Mouse (Mus musculus) bone marrow, adult 2 months (tissue): ENCODE results near the gene Pdlim5. TPM values are rescaled to one million over a fixed set of nuclear protein-coding genes. Genes with fewer than 3 reads are reported as not detected.

Experiments
- H3K27ac ChIP-seq: fragments of 200-500 bp; 2 replicates; pipeline ENCODE4 v1.5.1; 2012; ENCODE audit warnings: low read depth, mild to moderate bottlenecking, control low read depth, inconsistent platforms, low read length; ENCODE audit not compliant: control insufficient read depth, poor library complexity, insufficient read depth
- H3K4me1 ChIP-seq: fragments of 200-500 bp; 2 replicates; pipeline ENCODE4 v1.6.1; 2011; ENCODE audit warnings: low read length; ENCODE audit not compliant: control insufficient read depth, insufficient read depth
- H3K4me3 ChIP-seq: fragments of 200-500 bp; replicated peaks from 2 replicates; pipeline ENCODE3; 2011; ENCODE audit warnings: mild to moderate bottlenecking, low read depth, low read length, control low read depth; ENCODE audit not compliant: control insufficient read depth
- CTCF ChIP-seq: fragments of 200-500 bp; IDR thresholded peaks from 2 replicates; pipeline ENCODE4 v1.5.1; 2011; ENCODE audit warnings: low read length, control low read depth; ENCODE audit not compliant: control insufficient read depth, insufficient read depth
- POLR2A ChIP-seq: fragments of 200-500 bp; IDR thresholded peaks from 2 replicates; pipeline ENCODE4 v1.6.1; 2011; ENCODE audit warnings: low read depth, mild to moderate bottlenecking, control low read depth, low read length, borderline replicate concordance; ENCODE audit not compliant: control insufficient read depth
- WGBS: fragments of 180-500 bp; shearing (Covaris S2); methylation state at CpG from one replicate; pipeline ENCODE4 v1.1.7; 2018; 5-methylcytosine and 5-hydroxymethylcytosine counted together
- polyA plus RNA-seq: library from polyadenylated mRNA; stranded (reverse); fragments of >200 nt; gene quantifications from 2 replicates; pipeline ENCODE4 v1.2.4, GENCODE M21; 2011; ENCODE audit warnings: low replicate concordance; ENCODE audit not compliant: missing spikeins, insufficient read depth, insufficient read length

Gene Pdlim5
- polyA plus RNA-seq, 1 experiment, result 11.7 TPM

DNA sequence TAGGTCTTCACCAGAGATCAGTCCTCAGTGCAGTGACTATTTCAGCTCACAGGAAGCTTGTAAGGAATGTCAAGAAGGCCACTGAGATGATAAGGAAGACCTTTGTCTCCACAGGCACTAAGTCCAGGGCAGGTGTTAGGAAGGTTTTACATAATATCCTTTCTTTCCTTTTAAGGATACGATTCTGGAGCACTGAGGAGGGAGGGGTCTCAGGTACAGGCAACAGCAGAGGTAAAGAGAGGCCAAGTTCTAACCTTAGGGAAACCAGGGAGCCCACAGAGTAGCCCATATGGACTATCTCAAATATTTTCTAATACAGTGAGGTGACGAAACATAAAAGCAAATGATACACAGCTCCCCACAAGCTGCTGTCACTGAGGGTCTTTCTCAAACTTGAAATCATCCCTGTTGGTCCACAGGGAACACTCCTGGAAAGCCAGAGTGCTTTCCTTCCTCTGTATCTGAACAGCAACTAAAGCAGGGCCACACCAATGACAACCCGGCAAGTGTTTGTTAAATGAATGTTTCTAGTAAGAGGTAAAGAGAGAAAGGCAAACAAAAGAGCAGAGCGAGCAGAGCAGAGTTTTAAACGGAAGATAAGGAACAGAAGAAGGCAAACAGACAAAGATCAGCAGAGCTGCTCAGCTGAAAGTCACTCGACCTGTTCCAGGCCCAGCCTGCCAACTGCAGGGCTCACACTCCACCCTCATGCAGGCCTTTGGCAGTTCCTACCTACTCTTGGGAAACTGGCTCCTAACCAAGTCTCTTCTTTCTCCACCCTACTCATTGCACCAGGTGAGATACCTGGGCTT lies 55.9 kb downstream of the Pdlim5 start:
- Histone ChIP-seq H3K27ac (no peak overlapping the region), H3K4me1 (no peaks in the 10 kb centered on the region)
- 73% methylated on average over 6 of the region's 6 CpGs for WGBS

DNA sequence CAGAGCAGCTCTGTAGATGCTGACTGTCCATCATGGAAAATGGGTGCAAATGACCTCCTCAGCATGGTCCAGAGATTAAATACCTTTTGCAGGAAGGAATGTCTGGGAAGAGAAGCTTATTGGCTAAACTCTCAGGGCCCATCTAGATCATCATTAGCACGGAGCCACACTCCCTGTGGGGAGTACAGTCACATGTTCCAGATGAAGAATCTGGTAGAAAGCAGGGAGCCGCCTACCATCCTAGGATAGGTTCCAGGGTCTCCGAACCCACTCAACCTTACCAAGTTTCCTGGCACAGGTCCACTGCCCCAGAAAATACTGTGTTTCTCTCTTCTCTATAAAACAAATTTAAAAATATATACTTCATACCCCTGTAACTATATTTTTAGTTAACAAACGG lies 57.4 kb downstream of the Pdlim5 start:
- Histone ChIP-seq H3K4me3 (no peak overlapping the region), H3K4me1 (no peaks in the 10 kb centered on the region), H3K27ac (no peak overlapping the region)
- TF ChIP-seq POLR2A (no peak), CTCF (no peak)
- WGBS, result 82% methylated on average over 4 of the region's 4 CpGs

More for the DNA sequence above, 55.9 kb downstream of the Pdlim5 start:
- no peak overlapping the region for H3K4me3 ChIP-seq
- no peak for TF ChIP-seq CTCF
- TF ChIP-seq POLR2A, result no peak

DNA sequence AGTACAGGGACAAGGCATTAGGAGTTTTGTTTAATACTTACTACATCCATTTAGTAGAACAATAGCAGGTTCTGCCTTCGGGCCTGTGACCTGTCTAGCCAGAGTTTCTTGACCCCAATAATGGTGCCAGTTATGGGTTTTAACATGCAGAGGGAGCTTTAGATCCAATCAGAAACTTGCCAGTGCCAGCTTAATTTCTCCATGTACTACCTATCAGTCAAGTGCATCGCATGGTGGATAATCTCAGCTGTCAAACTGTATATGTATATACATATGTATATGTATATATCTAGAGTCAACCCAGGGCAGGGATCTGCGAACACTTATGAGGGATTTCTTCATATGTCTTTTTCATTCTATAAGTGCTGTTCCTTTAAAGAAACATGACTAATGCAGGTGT lies 61.0 kb downstream of the Pdlim5 start:
- TF ChIP-seq POLR2A (no peak), CTCF (no peak)
- no peaks in the 10 kb centered on the region for H3K4me1 ChIP-seq
- no peak overlapping the region for H3K4me3 ChIP-seq
- no peak overlapping the region for H3K27ac ChIP-seq
- WGBS, result 90% methylated on average over 3 of the region's 3 CpGs

DNA sequence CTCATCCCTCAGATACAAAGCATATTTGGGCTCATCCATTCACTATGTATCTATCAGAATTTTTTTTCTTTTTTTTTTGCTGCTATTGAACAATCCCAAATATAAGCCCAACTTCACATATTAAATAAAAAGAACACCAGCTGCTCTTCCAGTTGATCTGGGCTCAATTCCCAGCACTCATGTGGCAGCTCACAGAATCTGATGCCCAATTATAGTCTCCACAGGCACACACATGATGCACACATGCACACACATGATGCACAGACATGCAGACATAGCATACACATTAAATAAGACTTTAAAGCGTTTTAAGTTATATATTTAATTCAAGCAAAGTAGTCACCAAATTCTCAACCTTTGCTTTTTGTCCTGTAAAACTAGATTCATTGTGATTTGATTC lies 62.0 kb downstream of the Pdlim5 start:
- Histone ChIP-seq H3K27ac (no peak overlapping the region), H3K4me3 (no peak overlapping the region), H3K4me1 (no peaks in the 10 kb centered on the region)
- TF ChIP-seq CTCF (no peak), POLR2A (no peak)
- WGBS, result 84% methylated on average over 1 of the region's 1 CpGs

DNA sequence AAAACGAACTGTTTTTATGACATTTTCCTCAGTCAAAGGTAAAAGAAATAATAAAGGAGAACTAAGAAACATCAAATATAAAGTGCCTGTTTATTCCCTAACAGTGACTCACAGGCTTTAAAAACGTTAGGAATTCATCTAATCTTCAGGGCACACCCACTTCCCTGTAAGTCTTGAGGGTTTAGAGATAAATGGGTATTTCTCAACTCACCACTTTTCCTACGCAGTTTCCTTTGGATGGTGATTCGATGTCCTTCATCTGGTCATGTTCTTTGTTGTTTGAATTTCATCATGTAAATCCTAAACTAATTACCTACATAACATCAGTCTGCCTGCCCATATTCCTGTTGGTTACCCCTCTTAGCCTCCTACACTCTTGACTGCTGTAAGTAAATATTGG lies 62.8 kb downstream of the Pdlim5 start:
- Histone ChIP-seq H3K4me3 (no peak overlapping the region), H3K27ac (no peak overlapping the region), H3K4me1 (no peaks in the 10 kb centered on the region)
- no peak for TF ChIP-seq CTCF
- WGBS, result 27% methylated on average over 4 of the region's 4 CpGs

DNA sequence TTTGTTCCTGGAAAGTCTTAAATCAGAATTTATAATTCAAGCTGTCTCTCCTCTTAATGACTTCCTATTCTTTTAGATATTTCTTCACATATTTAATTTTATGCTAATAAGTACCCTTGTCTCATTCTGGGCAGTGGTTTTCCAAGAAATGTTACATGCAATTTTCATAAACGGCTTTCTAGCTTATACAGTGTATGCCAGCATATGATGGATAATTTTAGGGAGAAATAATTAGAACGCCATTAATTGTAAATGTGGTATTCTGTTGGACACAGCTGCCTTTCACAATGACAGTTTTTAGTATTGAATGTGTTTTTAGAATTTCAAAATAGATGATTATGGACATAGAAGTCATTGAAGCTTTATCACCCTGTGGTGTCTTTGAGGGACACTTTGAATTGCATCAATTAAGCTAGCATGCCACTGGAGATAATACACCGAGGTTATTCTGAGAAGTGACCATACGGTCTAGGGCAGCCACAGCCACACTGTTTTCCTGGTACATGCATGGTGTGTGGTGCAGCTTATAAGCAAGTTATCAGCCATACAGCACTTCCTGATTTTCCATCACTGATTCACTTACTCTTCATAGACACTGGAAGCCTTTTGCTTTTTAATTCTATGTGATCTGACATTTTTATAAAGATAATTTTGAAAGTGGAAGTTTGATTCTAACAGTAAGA lies 63.5 kb downstream of the Pdlim5 start:
- H3K27ac ChIP-seq, result no peak overlapping the region
- no peak overlapping the region for H3K4me3 ChIP-seq
- TF ChIP-seq CTCF (no peak), POLR2A (no peak)
- H3K4me1 ChIP-seq, result no peaks in the 10 kb centered on the region
- 49% methylated on average over 4 of the region's 4 CpGs for WGBS

DNA sequence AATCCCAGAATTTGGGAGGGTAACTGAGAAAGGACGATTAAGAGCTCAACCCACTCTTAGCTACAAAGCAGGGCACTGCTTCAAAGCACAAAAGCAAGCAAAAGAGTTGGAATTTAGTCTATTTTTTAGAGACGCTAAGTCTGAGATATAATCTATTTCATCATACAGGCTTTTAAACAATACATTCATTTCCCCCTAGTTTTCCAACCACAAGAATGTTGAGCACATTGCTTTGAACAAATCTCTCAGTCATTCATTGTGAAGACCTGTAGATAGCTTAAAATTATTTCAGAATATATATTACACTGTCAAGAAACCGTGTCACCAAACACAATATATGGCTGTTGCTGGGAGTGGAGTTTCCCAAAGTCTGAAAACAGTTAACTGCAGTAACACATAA lies 65.1 kb downstream of the Pdlim5 start:
- Histone ChIP-seq H3K4me1 (no peaks in the 10 kb centered on the region), H3K4me3 (no peak overlapping the region), H3K27ac (no peak overlapping the region)
- WGBS, result 78% methylated on average over 3 of the region's 3 CpGs
- TF ChIP-seq CTCF, result no peak
- no peak for TF ChIP-seq POLR2A

DNA sequence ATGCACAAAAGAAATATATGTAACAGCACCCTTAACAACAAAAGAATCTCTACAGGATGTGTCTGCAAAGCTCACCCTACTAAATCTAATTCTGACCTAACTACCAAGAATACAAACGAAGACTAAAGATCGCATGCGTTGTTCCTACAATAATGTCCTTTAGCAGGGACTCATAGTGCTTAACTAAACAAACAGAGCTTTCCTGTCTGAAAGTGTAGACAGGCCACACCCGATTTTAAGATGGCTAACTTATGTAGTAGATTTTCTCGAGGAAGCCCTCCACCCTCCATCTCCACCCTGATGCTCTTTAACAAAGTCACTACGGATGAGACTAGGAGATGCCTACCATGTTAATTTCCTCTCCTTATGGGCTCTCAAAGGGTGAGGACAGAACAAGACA lies 71.9 kb downstream of the Pdlim5 start:
- WGBS, result 76% methylated on average over 6 of the region's 6 CpGs
- Histone ChIP-seq H3K27ac (no peak overlapping the region), H3K4me3 (no peak overlapping the region), H3K4me1 (no peaks in the 10 kb centered on the region)
- TF ChIP-seq POLR2A (no peak), CTCF (no peak)
